ENCODE assay signal across 7 mouse cellular contexts in genomic region chr16:17889689-17890341, GRCm38 (mm10). TPM values are rescaled to one million over a fixed set of nuclear protein-coding genes. Genes with fewer than 3 reads are reported as not detected.
DNase-seq lines count a peak whose midpoint lies in the region; ATAC-seq and TF ChIP-seq lines count a peak whose summit lies in the region.

No protein-coding gene starts in this region.

- H3K4me2 ChIP-seq in lung, embryonic 16.5 days (ENCODE audit: low read depth, low read length) = peak overlapping the region; percentile 55
- H3K4me2 ChIP-seq in limb, embryonic 11.5 days (ENCODE audit: low read depth, severe bottlenecking) = peak overlapping the region; percentile 85
- peak overlapping the region; percentile 81 for H3K4me2 ChIP-seq in stomach, embryonic 14.5 days (replicated peaks; ENCODE audit: low read depth, low read length)

- peak overlapping the region; percentile 72 for H3K4me3 ChIP-seq in lung, embryonic 16.5 days (ENCODE audit: low read length)
- H3K4me3 ChIP-seq in embryonic fibroblast, embryonic 13.5 days (ENCODE audit: insufficient read depth, low read length) = 0 out of 2 replicates have a peak overlapping the region, but pooled peaks have one; percentile 81
- H3K4me3 ChIP-seq in limb, embryonic 11.5 days (ENCODE audit: low read depth, low read length) = peak overlapping the region; percentile 91; the same call in 1 of the 2 replicates
- H3K4me3 ChIP-seq in stomach, embryonic 14.5 days (ENCODE audit: low read depth, low read length) = peak overlapping the region; percentile 98; the same call in 1 of the 2 replicates
- no peak overlapping the region for H3K4me3 ChIP-seq in lung, adult 2 months (replicated peaks; ENCODE audit: extremely low read depth, low read depth, low read length)

- 77% methylated on average over 6 of the region's 6 CpGs for WGBS in lung, embryonic 16.5 days
- 88% methylated on average over 6 of the region's 6 CpGs for WGBS in limb, embryonic 11.5 days
- 87% methylated on average over 6 of the region's 6 CpGs for WGBS in stomach, embryonic 14.5 days
- 73% methylated on average over 6 of the region's 6 CpGs for WGBS in lung, adult 2 months

- ATAC-seq in lung, embryonic 16.5 days (ENCODE audit: low read depth) = no peak
- ATAC-seq in limb, embryonic 11.5 days (ENCODE audit: insufficient number of reproducible peaks, low FRiP score, low TSS enrichment, low read depth) = no peak
- no peak for ATAC-seq in stomach, embryonic 14.5 days (ENCODE audit: insufficient number of reproducible peaks, insufficient read depth, low FRiP score, low read depth)

- TF ChIP-seq POLR2A in embryonic fibroblast, embryonic 13.5 days (IDR thresholded peaks at IDR 0.05; ENCODE audit: low read depth, low read length) = no peak
- TF ChIP-seq POLR2A in lung, adult 2 months (IDR thresholded peaks at IDR 0.05; ENCODE audit: borderline replicate concordance, extremely low read depth, low read depth, low read length) = no peak

- H3K4me1 ChIP-seq in lung, embryonic 16.5 days (replicated peaks; ENCODE audit: control insufficient read depth, insufficient read depth, low read length) = peaks cover 18% of the 10 kb centered on the region
- no peaks in the 10 kb centered on the region; the same call in 1 of the 2 replicates for H3K4me1 ChIP-seq in embryonic fibroblast, embryonic 13.5 days (ENCODE audit: control insufficient read depth, insufficient read depth, low read length)
- H3K4me1 ChIP-seq in limb, embryonic 11.5 days (ENCODE audit: control insufficient read depth, insufficient read depth, low read length) = peaks cover 13% of the 10 kb centered on the region
- H3K4me1 ChIP-seq in stomach, embryonic 14.5 days (ENCODE audit: control insufficient read depth, insufficient read depth, low read length) = peaks cover 12% of the 10 kb centered on the region
- H3K4me1 ChIP-seq in lung, adult 2 months (ENCODE audit: control insufficient read depth, insufficient read depth, low read length) = peaks cover 7% of the 10 kb centered on the region; the same call in 1 of the 2 replicates

- peak overlapping the region; percentile 100 for H3K9ac ChIP-seq in lung, embryonic 16.5 days (ENCODE audit: low read length)
- peak overlapping the region; percentile 92; the same call in 1 of the 2 replicates for H3K9ac ChIP-seq in limb, embryonic 11.5 days (ENCODE audit: low read length)
- H3K9ac ChIP-seq in stomach, embryonic 14.5 days (replicated peaks; ENCODE audit: low read depth, low read length) = 0 out of 2 replicates have a peak overlapping the region, but pooled peaks have one; percentile 94

- no peaks in the 10 kb centered on the region for H3K36me3 ChIP-seq in lung, embryonic 16.5 days (ENCODE audit: control insufficient read depth, insufficient read depth, low read length)
- no peaks in the 10 kb centered on the region for H3K36me3 ChIP-seq in limb, embryonic 11.5 days (ENCODE audit: control insufficient read depth, insufficient read depth, low read length)
- no peaks in the 10 kb centered on the region for H3K36me3 ChIP-seq in stomach, embryonic 14.5 days (ENCODE audit: control insufficient read depth, insufficient read depth, low read length)

- H3K27ac ChIP-seq in lung, embryonic 16.5 days (ENCODE audit: low read length) = no peak overlapping the region
- no peak overlapping the region for H3K27ac ChIP-seq in embryonic fibroblast, embryonic 13.5 days (ENCODE audit: insufficient read depth, low read length)
- no peak overlapping the region for H3K27ac ChIP-seq in limb, embryonic 11.5 days (replicated peaks; ENCODE audit: low read depth, low read length)
- no peak overlapping the region for H3K27ac ChIP-seq in stomach, embryonic 14.5 days (ENCODE audit: low read length)

- TF ChIP-seq CTCF in embryonic fibroblast, embryonic 13.5 days (IDR thresholded peaks at IDR 0.05; ENCODE audit: borderline replicate concordance, insufficient read depth, low read length) = no peak
- no peak for TF ChIP-seq CTCF in lung, adult 2 months (IDR thresholded peaks at IDR 0.05; ENCODE audit: insufficient read depth, low read length)

- no peak for DNase-seq in lung, postnatal 4 days
- DNase-seq in limb, embryonic 11.5 days (ENCODE audit: low spot score) = no peak
- no peak for DNase-seq in embryo, embryonic 10.5 days (ENCODE audit: low spot score)
- no peak for DNase-seq in lung, adult 2 months

- no peaks in the 10 kb centered on the region for H3K9me3 ChIP-seq in lung, embryonic 16.5 days (ENCODE audit: control insufficient read depth, low read length)
- no peaks in the 10 kb centered on the region for H3K9me3 ChIP-seq in limb, embryonic 11.5 days (ENCODE audit: control insufficient read depth, low read length)
- H3K9me3 ChIP-seq in stomach, embryonic 14.5 days (ENCODE audit: control insufficient read depth, low read depth, low read length) = no peaks in the 10 kb centered on the region

- no peaks in the 10 kb centered on the region for H3K27me3 ChIP-seq in lung, embryonic 16.5 days (ENCODE audit: control insufficient read depth, insufficient read depth, low read depth, low read length)
- H3K27me3 ChIP-seq in limb, embryonic 11.5 days (ENCODE audit: control insufficient read depth, insufficient read depth, low read length) = no peaks in the 10 kb centered on the region
- no peaks in the 10 kb centered on the region for H3K27me3 ChIP-seq in stomach, embryonic 14.5 days (ENCODE audit: control insufficient read depth, insufficient read depth, low read length)

RNA-seq across cellular contexts. Expression of gene Gm20518, which starts 1.7 kb away (rescaled TPM):
- 0.29 and 0.33 TPM in 2 replicates for polyA plus RNA-seq in lung, embryonic 16.5 days (2015; fragmentation: Nextera tagmentation; extraction: Ambion mirVana)
- 0.26 TPM in 1 of 2 replicates, not detected in the other for polyA plus RNA-seq in embryonic fibroblast, embryonic 13.5 days (2011; ENCODE audit: insufficient read length, low read depth, missing spikeins)
- 0.48 TPM in 1 of 2 replicates, not detected in the other for polyA plus RNA-seq in limb, embryonic 11.5 days (2014; fragmentation: Nextera tagmentation; extraction: Ambion mirVana)
- 0.13 and 0.41 TPM in 2 replicates for polyA plus RNA-seq in stomach, embryonic 14.5 days (2014; fragmentation: Nextera tagmentation; extraction: Ambion mirVana)
- polyA plus RNA-seq in lung, adult 2 months (2012; rRNA removed) = 1.5 and 1.7 TPM in 2 replicates

RNA-seq across cellular contexts. Expression of gene Tssk1, which starts 4.2 kb away (rescaled TPM):
- polyA plus RNA-seq in lung, embryonic 16.5 days (2015; fragmentation: Nextera tagmentation; extraction: Ambion mirVana) = 0.08 TPM in 1 of 2 replicates, not detected in the other
- polyA plus RNA-seq in embryonic fibroblast, embryonic 13.5 days (2011; ENCODE audit: insufficient read length, low read depth, missing spikeins) = not detected in 2 replicates
- polyA plus RNA-seq in limb, embryonic 11.5 days (2014; fragmentation: Nextera tagmentation; extraction: Ambion mirVana) = not detected in 2 replicates
- 0.08 and 0.09 TPM in 2 replicates for polyA plus RNA-seq in stomach, embryonic 14.5 days (2014; fragmentation: Nextera tagmentation; extraction: Ambion mirVana)
- polyA plus RNA-seq in lung, adult 2 months (2012; rRNA removed) = 0.07 and 0.09 TPM in 2 replicates

RNA-seq across cellular contexts. Expression of gene Dgcr2, which starts 8.5 kb away (rescaled TPM):
- polyA plus RNA-seq in lung, embryonic 16.5 days (2015; fragmentation: Nextera tagmentation; extraction: Ambion mirVana) = 87.9 and 89.2 TPM in 2 replicates
- 46.3 and 53.0 TPM in 2 replicates for polyA plus RNA-seq in embryonic fibroblast, embryonic 13.5 days (2011; ENCODE audit: insufficient read length, low read depth, missing spikeins)
- 92.5 and 94.0 TPM in 2 replicates for polyA plus RNA-seq in limb, embryonic 11.5 days (2014; fragmentation: Nextera tagmentation; extraction: Ambion mirVana)
- 92.8 and 93.9 TPM in 2 replicates for polyA plus RNA-seq in stomach, embryonic 14.5 days (2014; fragmentation: Nextera tagmentation; extraction: Ambion mirVana)
- 138 and 144 TPM in 2 replicates for polyA plus RNA-seq in lung, adult 2 months (2012; rRNA removed)

RNA-seq across cellular contexts. Expression of gene Tssk2, which starts 8.6 kb away (rescaled TPM):
- not detected in 2 replicates for polyA plus RNA-seq in lung, embryonic 16.5 days (2015; fragmentation: Nextera tagmentation; extraction: Ambion mirVana)
- polyA plus RNA-seq in embryonic fibroblast, embryonic 13.5 days (2011; ENCODE audit: insufficient read length, low read depth, missing spikeins) = not detected in 2 replicates
- not detected in 2 replicates for polyA plus RNA-seq in limb, embryonic 11.5 days (2014; fragmentation: Nextera tagmentation; extraction: Ambion mirVana)
- polyA plus RNA-seq in stomach, embryonic 14.5 days (2014; fragmentation: Nextera tagmentation; extraction: Ambion mirVana) = not detected in 2 replicates
- not detected in 2 replicates for polyA plus RNA-seq in lung, adult 2 months (2012; rRNA removed)

RNA-seq across cellular contexts. Expression of gene Ess2, which starts 21.3 kb away (rescaled TPM):
- 39.9 and 42.0 TPM in 2 replicates for polyA plus RNA-seq in lung, embryonic 16.5 days (2015; fragmentation: Nextera tagmentation; extraction: Ambion mirVana)
- 17.5 and 20.7 TPM in 2 replicates for polyA plus RNA-seq in embryonic fibroblast, embryonic 13.5 days (2011; ENCODE audit: insufficient read length, low read depth, missing spikeins)
- 42.2 and 50.2 TPM in 2 replicates for polyA plus RNA-seq in limb, embryonic 11.5 days (2014; fragmentation: Nextera tagmentation; extraction: Ambion mirVana)
- polyA plus RNA-seq in stomach, embryonic 14.5 days (2014; fragmentation: Nextera tagmentation; extraction: Ambion mirVana) = 36.0 and 38.1 TPM in 2 replicates
- polyA plus RNA-seq in lung, adult 2 months (2012; rRNA removed) = 17.5 and 22.8 TPM in 2 replicates
